Mouse (Mus musculus) left cerebral cortex, postnatal 25 days (tissue): ENCODE data around the gene Spag9. TPM values are rescaled to one million over a fixed set of nuclear protein-coding genes. Genes with fewer than 3 reads are reported as not detected.

Source experiments
- DNase-seq, 2 experiments: peaks; one replicate each; pipeline ENCODE4 v3.0.0; 2022; ENCODE audit warnings: low spot score in 2 of 2, mixed read lengths in 1 of 2
- intact Hi-C: fragments of 180-260 bp; cut with DNase I; formaldehyde crosslinking; loops from one replicate; pipeline ENCODE4 v1.15.1; 2025
- total RNA-seq, 2 experiments: library from RNA; stranded (reverse); gene quantifications; 2 replicates each; pipeline ENCODE4 v1.2.3; 2021

The Spag9 gene
- total RNA-seq: 100 to 1,000 TPM; 272 to 282 TPM

- DNase-seq: peak; percentile 89 to 95
- intact Hi-C loops: loop anchor here (1.0 to 2.0 kb wide), 2 partner anchors 28 to 49 kb away; partner anchors contain the start of genes Gm20390 and Nme1
Measured at GRCm38 (mm10) chr11:93995720-93996305, at the start of gene Spag9. Gene Spag9, plus strand, starts transcription at chr11:93996091.

GRCm38 (mm10) chr11:93948887-93949567 lies 46.9 kb upstream of the Spag9 start:
- DNase-seq: no peak
- intact Hi-C loops: no loop called here

GRCm38 (mm10) chr11:93950045-93950444 lies 45.8 kb upstream of the Spag9 start:
- intact Hi-C loops: no loop called here
- no peak for DNase-seq

GRCm38 (mm10) chr11:93952376-93952775 lies 43.5 kb upstream of the Spag9 start:
- DNase-seq: no peak
- intact Hi-C loops: no loop called here

- DNase-seq: no peak
- intact Hi-C loops: no loop called here
Measured at GRCm38 (mm10) chr11:93954738-93955255, 41.1 kb upstream of the Spag9 start.

- intact Hi-C loops: no loop called here
- DNase-seq: peak; percentile 87 to 90
Measured at GRCm38 (mm10) chr11:93955256-93956150, 40.4 kb upstream of the Spag9 start.

- DNase-seq: no peak
- intact Hi-C loops: no loop called here
Measured at GRCm38 (mm10) chr11:93956159-93956558, 39.7 kb upstream of the Spag9 start, which contains the start of gene Nme2. Gene Nme2, minus strand, starts transcription at chr11:93956259.

- DNase-seq: no peak
- intact Hi-C loops: no loop called here
Measured at GRCm38 (mm10) chr11:93957031-93957555, 38.8 kb upstream of the Spag9 start.

- no peak for DNase-seq
- intact Hi-C loops: no loop called here
Measured at GRCm38 (mm10) chr11:93957746-93958145, 38.1 kb upstream of the Spag9 start.

- intact Hi-C loops: loop anchor here (10.0 kb wide), 1 partner anchor 253 kb away; the partner anchor contains the start of gene Tob1
- DNase-seq: no peak
Measured at GRCm38 (mm10) chr11:93961482-93961881, 34.4 kb upstream of the Spag9 start.

GRCm38 (mm10) chr11:93963013-93963412 lies 32.9 kb upstream of the Spag9 start:
- intact Hi-C loops: loop anchor here (10.0 kb wide), 1 partner anchor 252 kb away; the partner anchor contains the start of gene Tob1
- DNase-seq: no peak

GRCm38 (mm10) chr11:93965391-93965790 lies 30.5 kb upstream of the Spag9 start:
- DNase-seq: peak in 1 of 2 experiments; percentile 81
- intact Hi-C loops: loop anchor here (5.0 to 10.0 kb wide), 3 partner anchors 77 to 249 kb away; partner anchors contain the start of gene Tob1

GRCm38 (mm10) chr11:93967381-93967780 lies 28.5 kb upstream of the Spag9 start:
- DNase-seq: no peak
- intact Hi-C loops: loop anchor here (5.0 to 10.0 kb wide), 3 partner anchors 75 to 247 kb away; partner anchors contain the start of gene Tob1

- intact Hi-C loops: loop anchor here (1.0 to 10.0 kb wide), 4 partner anchors 27 to 247 kb away; partner anchors contain the start of gene Tob1
- DNase-seq: peak; percentile 96 to 99
Measured at GRCm38 (mm10) chr11:93968005-93968847, 27.7 kb upstream of the Spag9 start, which contains the start of the genes Gm20390 and Nme1. Gene Gm20390, minus strand, starts transcription at chr11:93968293. Gene Nme1, minus strand, starts transcription at chr11:93968521.

GRCm38 (mm10) chr11:93968848-93969128 lies 27.1 kb upstream of the Spag9 start:
- intact Hi-C loops: loop anchor here (1.0 to 10.0 kb wide), 4 partner anchors 27 to 246 kb away; partner anchors contain the start of gene Tob1
- no peak for DNase-seq

- no peak for DNase-seq
- intact Hi-C loops: loop anchor here (5.0 to 10.0 kb wide), 3 partner anchors 73 to 246 kb away; partner anchors contain the start of gene Tob1
Measured at GRCm38 (mm10) chr11:93969171-93969570, 26.7 kb upstream of the Spag9 start.

GRCm38 (mm10) chr11:93969799-93970198 lies 26.1 kb upstream of the Spag9 start:
- no peak for DNase-seq
- intact Hi-C loops: loop anchor here (5.0 to 10.0 kb wide), 3 partner anchors 73 to 245 kb away; partner anchors contain the start of gene Tob1

- intact Hi-C loops: no loop called here
- DNase-seq: no peak
Measured at GRCm38 (mm10) chr11:93972951-93973350, 22.9 kb upstream of the Spag9 start.
